Mouse (Mus musculus) embryonic fibroblast, embryonic 13.5 days (primary cell): ENCODE measurements at regions not wholly inside any gene's neighbourhood (a gene's known extent, or its start where the extent isn't known, plus 50 kb on each side); places are given as distances from the start of the nearest gene placed in this dataset.

Experiments
- CTCF ChIP-seq: IDR thresholded peaks from 2 replicates; pipeline ENCODE4 v1.5.1; 2011; ENCODE audit warnings: mild to moderate bottlenecking, control low read depth, low read length, moderate library complexity, borderline replicate concordance; ENCODE audit not compliant: insufficient read depth
- POLR2A ChIP-seq: IDR thresholded peaks from 2 replicates; pipeline ENCODE4 v1.6.1; 2011; ENCODE audit warnings: low read depth, mild to moderate bottlenecking, control low read depth, low read length, moderate library complexity

DNA sequence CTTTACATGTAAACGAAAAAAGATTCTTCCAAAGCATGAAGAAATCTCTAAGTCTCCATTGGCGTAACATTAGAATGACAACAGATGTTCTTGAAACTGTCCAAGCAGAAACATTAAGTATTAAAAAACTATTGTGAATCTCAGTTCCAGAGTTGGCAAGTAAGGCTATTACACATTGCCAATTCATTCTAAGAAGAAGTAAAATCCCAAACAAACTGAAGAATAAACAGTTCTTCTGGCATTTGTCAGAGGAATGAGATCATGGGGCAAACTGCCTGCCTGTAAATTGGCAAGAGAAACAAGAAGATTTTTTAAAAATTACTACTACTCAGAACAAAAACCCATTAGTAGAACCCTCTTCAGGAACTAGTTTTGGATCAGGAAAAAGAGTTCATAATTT is 680.1 kb downstream of the Nova1 start:
- TF ChIP-seq POLR2A, result no peak
- no peak for TF ChIP-seq CTCF
